Mouse (Mus musculus): Measurements from ENCODE around the gene Hk1. TPM values are rescaled to one million over a fixed set of nuclear protein-coding genes. Genes with fewer than 3 reads are reported as not detected.
"Not testable (repeated sequence)": the region's sequence is repeated elsewhere in the genome, so short reads cannot be mapped to it uniquely, and the experiment has no call there.

The Hk1 gene
- polyA plus RNA-seq, 1 experiment from 2014 or later = 30.7 TPM

DNA sequence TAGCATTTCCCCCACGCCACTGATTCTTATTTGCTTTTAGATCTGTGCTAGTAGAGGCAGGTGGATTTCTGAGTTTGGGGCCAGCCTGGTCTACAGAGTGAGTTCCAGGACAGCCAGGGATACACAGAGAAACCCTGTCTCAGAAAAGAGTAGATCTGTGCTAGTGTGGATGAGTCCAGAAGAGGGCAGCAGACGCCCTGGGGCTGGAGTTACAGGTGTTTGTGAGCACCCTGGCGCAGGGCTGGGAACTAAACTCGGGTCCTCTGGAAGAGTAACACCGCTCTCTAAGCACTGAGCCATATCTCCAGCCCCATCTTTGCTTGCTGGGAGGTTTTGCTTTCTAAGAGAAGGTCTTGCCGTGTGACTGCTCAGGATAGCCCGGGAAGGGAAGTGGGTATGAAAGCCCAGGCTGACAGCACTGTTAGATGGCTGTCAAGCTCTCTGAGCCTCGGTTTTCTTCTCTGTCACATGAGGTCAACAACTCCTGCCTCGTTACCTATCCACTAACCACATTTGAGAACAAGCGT, 50.8 kb downstream of the Hk1 start:
- Histone ChIP-seq H3K4me3 (ENCODE audit: low read depth, low read length) (no peak overlapping the region), H3K9me3 (ENCODE audit: low read length) (no peaks in the 10 kb centered on the region), H3K4me2 (ENCODE audit: low read depth, low read length) (peak overlapping the region; percentile 73), H3K27me3 (ENCODE audit: insufficient read depth, low read length) (no peaks in the 10 kb centered on the region), H3K27ac (ENCODE audit: low read depth) (peak overlapping the region; percentile 79), H3K4me1 (ENCODE audit: insufficient read depth) (peaks cover 35% of the 10 kb centered on the region), H3K9ac (replicated peaks) (0 out of 2 replicates have a peak overlapping the region, but pooled peaks have one; percentile 28), H3K36me3 (replicated peaks; ENCODE audit: insufficient read depth, low read length) (peaks cover 5% of the 10 kb centered on the region; the same call in 1 of the 2 replicates)
- 73% methylated on average over 10 of the region's 10 CpGs for WGBS (ENCODE audit: insufficient replicate concordance)
- TF ChIP-seq CTCF (IDR thresholded peaks at IDR 0.05; ENCODE audit: low read depth) = peak; percentile 55
- TF ChIP-seq EP300 (IDR thresholded peaks at IDR 0.05; ENCODE audit: low read depth) = no peak
- ATAC-seq (no peak), DNase-seq (no peak)

DNA sequence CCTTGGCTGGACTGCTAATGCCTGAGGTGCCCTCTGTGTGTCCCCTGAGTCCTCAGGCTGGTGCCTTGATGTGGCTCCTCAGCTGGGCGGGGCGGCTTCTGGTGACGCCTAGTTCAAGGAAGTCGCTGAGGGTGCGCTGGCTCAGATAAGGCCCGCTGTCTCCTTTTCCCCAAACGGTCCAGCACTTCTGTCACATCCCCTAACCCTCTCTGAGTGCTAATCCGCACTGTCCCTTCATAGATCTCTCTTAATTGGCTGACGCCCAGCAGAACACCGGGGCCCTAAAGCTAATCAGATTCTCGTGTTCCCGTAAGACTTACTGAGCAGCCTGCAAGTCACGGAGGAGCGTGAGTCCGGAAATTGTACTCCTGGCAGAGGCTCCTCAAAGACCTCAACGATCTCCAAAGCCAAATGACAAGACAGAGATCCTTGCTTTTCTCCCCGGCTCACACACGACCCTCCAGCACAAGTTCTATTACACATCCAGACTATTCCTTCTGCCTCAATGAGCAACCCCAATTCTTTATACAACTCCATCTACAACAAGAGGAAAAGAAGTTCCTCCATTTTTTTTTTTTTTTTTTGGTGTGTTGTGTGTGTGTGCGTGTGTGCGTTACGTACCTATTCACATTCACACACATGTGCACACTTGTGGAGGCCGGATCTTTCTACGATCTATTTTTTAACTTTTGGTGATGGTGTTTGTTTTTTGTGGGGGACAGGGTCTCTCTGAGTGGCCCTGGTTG, 52.0 kb downstream of the Hk1 start:
- WGBS (ENCODE audit: insufficient replicate concordance) = 32% methylated on average over 23 of the region's 23 CpGs
- H3K4me2 ChIP-seq (ENCODE audit: low read depth, low read length) = peak overlapping the region; percentile 73
- H3K27ac ChIP-seq (ENCODE audit: low read depth) = peak overlapping the region; percentile 79
- DNase-seq = peak; percentile 87
- H3K4me1 ChIP-seq (ENCODE audit: insufficient read depth) = peaks cover 26% of the 10 kb centered on the region
- TF ChIP-seq EP300 (IDR thresholded peaks at IDR 0.05; ENCODE audit: low read depth) (peak; percentile 89), CTCF (IDR thresholded peaks at IDR 0.05; ENCODE audit: low read depth) (no peak)
- peak; percentile 91 for ATAC-seq
- H3K9me3 ChIP-seq (ENCODE audit: low read length) = no peaks in the 10 kb centered on the region
- H3K4me3 ChIP-seq (ENCODE audit: low read depth, low read length) = peak overlapping the region; percentile 52
- peaks cover 3% of the 10 kb centered on the region; the same call in 1 of the 2 replicates for H3K36me3 ChIP-seq (replicated peaks; ENCODE audit: insufficient read depth, low read length)
- peak overlapping the region; percentile 62 for H3K9ac ChIP-seq (replicated peaks)
- no peaks in the 10 kb centered on the region for H3K27me3 ChIP-seq (ENCODE audit: insufficient read depth, low read length)

DNA sequence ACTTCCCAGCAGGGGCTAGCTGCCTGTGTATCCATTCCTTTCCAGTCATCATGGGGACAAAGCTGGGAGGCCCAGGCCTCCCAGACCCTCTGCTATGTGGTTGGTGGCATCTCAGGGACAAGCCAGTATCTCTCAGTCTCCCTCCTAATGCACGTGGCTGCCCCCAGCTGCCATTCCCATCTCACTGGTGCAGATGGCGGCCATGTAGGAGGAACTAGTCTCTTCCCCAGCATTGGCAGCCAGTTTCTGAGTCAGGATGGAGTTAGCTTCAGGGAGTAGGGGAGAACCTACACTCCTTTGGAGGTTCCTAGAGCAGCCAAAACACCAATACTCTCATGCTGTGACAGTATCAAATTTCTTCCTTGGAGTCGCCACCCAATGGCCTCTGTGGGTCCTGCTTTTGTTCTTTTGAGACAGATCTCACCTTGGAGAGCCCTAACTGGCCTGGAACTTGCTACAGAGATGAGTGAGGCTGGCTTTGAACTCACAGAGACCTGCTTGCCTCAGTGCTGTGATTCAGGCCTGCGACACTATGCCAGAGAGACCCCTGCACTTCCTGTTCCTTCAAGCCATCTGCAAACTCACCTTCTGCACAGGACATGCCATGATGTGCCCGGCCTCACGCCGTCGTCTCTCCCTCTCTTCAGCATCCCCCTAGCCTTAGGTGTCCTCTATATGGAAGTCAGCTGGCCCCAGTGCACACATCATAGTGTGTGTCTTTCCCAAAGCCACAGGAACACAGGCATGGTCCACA, 52.7 kb downstream of the Hk1 start:
- WGBS (ENCODE audit: insufficient replicate concordance) = 46% methylated on average over 8 of the region's 8 CpGs
- H3K4me1 ChIP-seq (ENCODE audit: insufficient read depth) = peaks cover 24% of the 10 kb centered on the region
- H3K36me3 ChIP-seq (replicated peaks; ENCODE audit: insufficient read depth, low read length) = peaks cover 3% of the 10 kb centered on the region; the same call in 1 of the 2 replicates
- peak overlapping the region; percentile 62 for H3K9ac ChIP-seq (replicated peaks)
- no peak for TF ChIP-seq EP300 (IDR thresholded peaks at IDR 0.05; ENCODE audit: low read depth)
- TF ChIP-seq CTCF (IDR thresholded peaks at IDR 0.05; ENCODE audit: low read depth) = no peak
- peak overlapping the region; percentile 79 for H3K27ac ChIP-seq (ENCODE audit: low read depth)
- peak overlapping the region; percentile 52 for H3K4me3 ChIP-seq (ENCODE audit: low read depth, low read length)
- no peaks in the 10 kb centered on the region for H3K27me3 ChIP-seq (ENCODE audit: insufficient read depth, low read length)
- no peaks in the 10 kb centered on the region for H3K9me3 ChIP-seq (ENCODE audit: low read length)
- peak; percentile 24 for ATAC-seq
- no peak for DNase-seq
- H3K4me2 ChIP-seq (ENCODE audit: low read depth, low read length) = peak overlapping the region; percentile 73

DNA sequence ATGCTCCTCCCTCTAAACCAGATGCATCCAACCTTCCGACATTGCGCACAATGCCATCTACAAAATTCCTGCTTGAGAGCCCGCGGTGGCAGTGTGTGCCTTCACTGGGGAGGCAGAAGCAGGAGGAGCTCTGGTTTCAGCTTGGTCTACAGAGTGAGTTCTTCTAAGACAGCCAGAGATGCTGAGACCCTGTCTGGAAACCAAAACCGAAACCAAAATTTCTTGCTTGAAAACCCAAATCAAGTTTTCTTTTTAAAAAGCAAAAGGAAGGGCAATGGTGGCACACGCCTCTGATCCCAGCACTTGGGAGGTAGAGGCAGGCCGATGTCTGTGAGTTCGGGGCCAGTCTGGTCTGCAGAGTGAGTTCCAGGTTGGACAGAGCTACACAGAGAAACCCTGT, 53.7 kb downstream of the Hk1 start:
- WGBS (ENCODE audit: insufficient replicate concordance) = 65% methylated on average over 8 of the region's 8 CpGs
- Histone ChIP-seq H3K9ac (replicated peaks) (peak overlapping the region; percentile 62), H3K4me1 (ENCODE audit: insufficient read depth) (peaks cover 21% of the 10 kb centered on the region), H3K4me3 (ENCODE audit: low read depth, low read length) (peak overlapping the region; percentile 52), H3K27me3 (ENCODE audit: insufficient read depth, low read length) (no peaks in the 10 kb centered on the region), H3K36me3 (replicated peaks; ENCODE audit: insufficient read depth, low read length) (peaks cover 3% of the 10 kb centered on the region; the same call in 1 of the 2 replicates), H3K4me2 (ENCODE audit: low read depth, low read length) (peak overlapping the region; percentile 73), H3K27ac (ENCODE audit: low read depth) (peak overlapping the region; percentile 29; the same call in 1 of the 2 replicates), H3K9me3 (ENCODE audit: low read length) (no peaks in the 10 kb centered on the region)
- DNase-seq = no peak
- TF ChIP-seq CTCF (IDR thresholded peaks at IDR 0.05; ENCODE audit: low read depth) = no peak
- no peak for ATAC-seq

DNA sequence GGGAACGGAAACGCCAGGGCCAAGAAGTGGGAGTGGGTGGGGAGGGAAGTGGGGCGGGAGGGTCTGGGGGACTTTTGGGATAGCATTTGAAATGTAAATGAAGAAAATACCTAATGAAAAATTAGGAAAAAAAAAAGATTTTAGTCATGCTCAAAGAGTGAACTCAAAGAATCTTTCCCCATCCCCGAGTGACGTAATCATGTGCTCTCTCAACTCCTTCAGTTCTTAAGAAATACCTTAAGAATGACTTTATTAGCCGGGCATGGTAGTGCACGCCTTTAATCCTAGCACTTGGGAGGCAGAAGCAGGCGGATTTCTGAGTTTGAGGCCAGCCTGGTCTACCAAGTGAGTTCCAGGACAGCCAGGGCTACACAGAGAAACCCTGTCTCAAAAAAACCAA, 56.9 kb downstream of the Hk1 start:
- DNase-seq; H3K27me3 ChIP-seq (ENCODE audit: insufficient read depth, low read length); H3K27ac ChIP-seq (ENCODE audit: low read depth); ATAC-seq; H3K9ac ChIP-seq (replicated peaks); H3K4me3 ChIP-seq (ENCODE audit: low read depth, low read length); H3K9me3 ChIP-seq (ENCODE audit: low read length); H3K36me3 ChIP-seq (replicated peaks; ENCODE audit: insufficient read depth, low read length); H3K4me2 ChIP-seq (ENCODE audit: low read depth, low read length): not testable (repeated sequence)
- 70% methylated on average over 8 of the region's 8 CpGs for WGBS (ENCODE audit: insufficient replicate concordance)
- H3K4me1 ChIP-seq (ENCODE audit: insufficient read depth) = peaks cover 14% of the 10 kb centered on the region

DNA sequence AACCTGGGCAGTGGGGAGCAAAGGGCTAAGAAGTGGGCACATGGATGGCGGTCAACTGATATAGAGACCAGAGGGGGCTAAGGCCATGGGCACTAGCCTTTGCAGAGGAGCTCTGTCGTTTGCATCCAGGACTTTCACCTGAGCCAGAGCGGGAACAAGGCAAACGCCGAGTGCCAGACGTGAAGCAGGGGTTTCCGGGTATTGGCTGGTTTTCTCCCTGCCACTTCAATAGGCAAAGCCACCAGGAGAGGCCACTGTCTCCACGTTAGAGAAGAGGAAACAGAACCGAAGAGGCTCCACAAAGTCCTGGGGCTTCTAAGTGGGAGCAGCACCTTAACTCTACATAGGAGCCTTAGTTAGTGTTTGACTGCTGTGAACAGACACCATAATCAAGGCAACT, 58.3 kb downstream of the Hk1 start:
- no peaks in the 10 kb centered on the region for H3K27me3 ChIP-seq (ENCODE audit: insufficient read depth, low read length)
- H3K36me3 ChIP-seq (replicated peaks; ENCODE audit: insufficient read depth, low read length) = no peaks in the 10 kb centered on the region
- 63% methylated on average over 9 of the region's 9 CpGs for WGBS (ENCODE audit: insufficient replicate concordance)
- no peak for TF ChIP-seq EP300 (IDR thresholded peaks at IDR 0.05; ENCODE audit: low read depth)
- peak; percentile 41 for TF ChIP-seq CTCF (IDR thresholded peaks at IDR 0.05; ENCODE audit: low read depth)
- H3K4me3 ChIP-seq (ENCODE audit: low read depth, low read length) = no peak overlapping the region
- H3K9me3 ChIP-seq (ENCODE audit: low read length) = no peaks in the 10 kb centered on the region
- ATAC-seq (no peak), DNase-seq (no peak)
- H3K4me1 ChIP-seq (ENCODE audit: insufficient read depth) = peaks cover 14% of the 10 kb centered on the region
- no peak overlapping the region for H3K9ac ChIP-seq (replicated peaks)
- H3K4me2 ChIP-seq (ENCODE audit: low read depth, low read length) = no peak overlapping the region
- H3K27ac ChIP-seq (ENCODE audit: low read depth) = no peak overlapping the region

Data from liver, postnatal 0 days (tissue).